Mouse (Mus musculus): Measurements from ENCODE around the gene Smndc1.

- TF ChIP-seq CTCF (IDR thresholded peaks at IDR 0.05; ENCODE audit: borderline replicate concordance, insufficient read depth, low read depth, low read length) (no peak), POLR2A (IDR thresholded peaks at IDR 0.05; ENCODE audit: borderline replicate concordance, insufficient read depth, low read length) (no peak)
Measured at GRCm38 (mm10) chr19:53340423-53340822, 50.0 kb downstream of the Smndc1 start.

Data from cerebellum, adult 2 months (tissue).